8 mouse cellular contexts compared by ENCODE assay signal in the genomic region with DNA sequence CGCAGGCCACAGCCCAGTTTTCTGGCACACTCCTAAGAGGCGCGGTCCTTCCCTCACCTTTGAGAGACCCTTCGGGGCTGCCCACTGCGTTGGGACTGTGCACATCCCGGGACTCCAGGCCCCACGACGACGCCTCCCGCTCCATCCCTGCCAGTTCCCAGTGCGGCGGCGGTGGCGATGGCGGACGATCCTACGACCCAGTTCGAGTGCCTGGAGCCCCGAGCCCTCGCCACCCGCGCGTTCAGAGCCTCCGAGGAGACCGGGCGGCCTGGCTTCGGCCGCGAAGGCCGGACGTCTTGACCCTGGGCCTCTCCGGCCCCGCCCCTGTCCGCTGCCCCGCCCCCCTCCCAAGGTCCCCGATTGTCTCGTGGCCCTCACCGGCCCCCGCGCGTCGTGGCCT. TPM values are rescaled to one million over a fixed set of nuclear protein-coding genes. Genes with fewer than 3 reads are reported as not detected.
DNase-seq lines count a peak whose midpoint lies in the region; ATAC-seq and TF ChIP-seq lines count a peak whose summit lies in the region.

No protein-coding gene starts in this region.

- H3K9me3 ChIP-seq in hindbrain, embryonic 10.5 days: no peaks in the 10 kb centered on the region
- H3K9me3 ChIP-seq in limb, embryonic 14.5 days (ENCODE audit: control insufficient read depth, low read length): no peaks in the 10 kb centered on the region

- TF ChIP-seq POLR2A in limb, embryonic 14.5 days (IDR thresholded peaks at IDR 0.05; ENCODE audit: borderline replicate concordance, extremely low read depth, insufficient read depth, insufficient read length): no peak

- H3K9ac ChIP-seq in limb, embryonic 14.5 days (ENCODE audit: low read depth, low read length, severe bottlenecking): peak overlapping the region; percentile 91

- no peak; the same call in 1 of the 2 replicates for ATAC-seq in frontal cortex, adult (ENCODE audit: low TSS enrichment)
- ATAC-seq in limb, embryonic 14.5 days (ENCODE audit: low FRiP score, low read depth): peak; percentile 32
- ATAC-seq in monocyte, adult 5-6 weeks (replicated peaks; ENCODE audit: insufficient number of reproducible peaks, low FRiP score, low TSS enrichment, poor library complexity, severe bottlenecking): peak; percentile 18; the same call in 1 of the 2 replicates

- H3K36me3 ChIP-seq in hindbrain, embryonic 10.5 days: peaks cover 39% of the 10 kb centered on the region
- H3K36me3 ChIP-seq in limb, embryonic 14.5 days (ENCODE audit: control insufficient read depth, insufficient read depth, low read length): peaks cover 26% of the 10 kb centered on the region

- H3K27ac ChIP-seq in hindbrain, embryonic 10.5 days: peak overlapping the region; percentile 97
- peak overlapping the region; percentile 83 for H3K27ac ChIP-seq in limb, embryonic 14.5 days (replicated peaks; ENCODE audit: low read depth, low read length)

- under 1% methylated on average over 42 of the region's 42 CpGs for WGBS in hindbrain, embryonic 10.5 days
- WGBS in limb, embryonic 14.5 days: 6% methylated on average over 36 of the region's 42 CpGs

- peak overlapping the region; percentile 83 for H3K4me2 ChIP-seq in limb, embryonic 14.5 days (replicated peaks; ENCODE audit: low read depth, low read length, severe bottlenecking)

- H3K4me3 ChIP-seq in hindbrain, embryonic 10.5 days: peak overlapping the region; percentile 93
- H3K4me3 ChIP-seq in limb, embryonic 14.5 days (replicated peaks; ENCODE audit: low read length): peak overlapping the region; percentile 97

- H3K4me1 ChIP-seq in hindbrain, embryonic 10.5 days (replicated peaks): peaks cover 39% of the 10 kb centered on the region
- H3K4me1 ChIP-seq in limb, embryonic 14.5 days (ENCODE audit: control insufficient read depth, insufficient read depth, low read length): peaks cover 8% of the 10 kb centered on the region

- peak; percentile 29 to 37 for DNase-seq in frontal cortex, postnatal 25 days (ENCODE audit: low spot score in 2 of 2)
- DNase-seq in thymus, postnatal 4 days: peak; percentile 45
- DNase-seq in thymus, postnatal 25 days: no peak
- DNase-seq in hindbrain, embryonic 10.5 days (ENCODE audit: low spot score): no peak
- peak; percentile 9 for DNase-seq in limb, embryonic 14.5 days (ENCODE audit: low spot score)
- no peak for DNase-seq in Muller cell, postnatal 12 days (ENCODE audit: inconsistent ontology term)

- H3K27me3 ChIP-seq in hindbrain, embryonic 10.5 days (ENCODE audit: insufficient read depth, poor library complexity, severe bottlenecking): no peaks in the 10 kb centered on the region; the same call in 1 of the 2 replicates
- H3K27me3 ChIP-seq in limb, embryonic 14.5 days (ENCODE audit: control insufficient read depth, insufficient read depth, low read length): no peaks in the 10 kb centered on the region

RNA-seq across cellular contexts. Expression of a gene that starts 0.3 kb away (rescaled TPM):
- polyA plus RNA-seq in hindbrain, embryonic 10.5 days (2016; fragmentation: Nextera tagmentation; extraction: Ambion mirVana): 18.8 and 20.4 TPM in 2 replicates
- 38.4 and 51.9 TPM in 2 replicates for polyA plus RNA-seq in limb, embryonic 14.5 days (2012; rRNA removed)
- 5.5 and 5.9 TPM in 2 replicates for polyA plus RNA-seq in limb, embryonic 14.5 days (2014; fragmentation: Nextera tagmentation; extraction: Ambion mirVana)
- total RNA-seq in monocyte, adult 5-6 weeks (2017): 1.8 to 3.4 TPM (median 2.9 TPM) in 3 replicates

RNA-seq across cellular contexts. Expression of a gene that starts 30.8 kb away (rescaled TPM):
- polyA plus RNA-seq in hindbrain, embryonic 10.5 days (2016; fragmentation: Nextera tagmentation; extraction: Ambion mirVana): 7.9 and 9.5 TPM in 2 replicates
- 7.3 and 8.0 TPM in 2 replicates for polyA plus RNA-seq in limb, embryonic 14.5 days (2012; rRNA removed)
- polyA plus RNA-seq in limb, embryonic 14.5 days (2014; fragmentation: Nextera tagmentation; extraction: Ambion mirVana): 7.0 and 7.2 TPM in 2 replicates
- total RNA-seq in monocyte, adult 5-6 weeks (2017): 5.8 to 16.3 TPM (median 10.1 TPM) in 3 replicates

RNA-seq across cellular contexts. Expression of a gene that starts 41.9 kb away (rescaled TPM):
- 5.3 and 6.2 TPM in 2 replicates for polyA plus RNA-seq in hindbrain, embryonic 10.5 days (2016; fragmentation: Nextera tagmentation; extraction: Ambion mirVana)
- polyA plus RNA-seq in limb, embryonic 14.5 days (2012; rRNA removed): 3.5 and 3.9 TPM in 2 replicates
- 4.5 and 6.4 TPM in 2 replicates for polyA plus RNA-seq in limb, embryonic 14.5 days (2014; fragmentation: Nextera tagmentation; extraction: Ambion mirVana)
- 0.95 to 4.5 TPM (median 2.6 TPM) in 3 replicates for total RNA-seq in monocyte, adult 5-6 weeks (2017)

RNA-seq across cellular contexts. Expression of a gene that starts 48.3 kb away (rescaled TPM):
- 5.4 and 6.7 TPM in 2 replicates for polyA plus RNA-seq in hindbrain, embryonic 10.5 days (2016; fragmentation: Nextera tagmentation; extraction: Ambion mirVana)
- 8.8 and 11.6 TPM in 2 replicates for polyA plus RNA-seq in limb, embryonic 14.5 days (2012; rRNA removed)
- 7.3 and 10.1 TPM in 2 replicates for polyA plus RNA-seq in limb, embryonic 14.5 days (2014; fragmentation: Nextera tagmentation; extraction: Ambion mirVana)
- 2.1 to 2.3 TPM (median 2.2 TPM) in 3 replicates for total RNA-seq in monocyte, adult 5-6 weeks (2017)

RNA-seq across cellular contexts. Expression of a gene that starts 49.0 kb away (rescaled TPM):
- polyA plus RNA-seq in hindbrain, embryonic 10.5 days (2016; fragmentation: Nextera tagmentation; extraction: Ambion mirVana): 0.68 and 0.98 TPM in 2 replicates
- 1.5 and 2.0 TPM in 2 replicates for polyA plus RNA-seq in limb, embryonic 14.5 days (2012; rRNA removed)
- polyA plus RNA-seq in limb, embryonic 14.5 days (2014; fragmentation: Nextera tagmentation; extraction: Ambion mirVana): 0.88 and 1.2 TPM in 2 replicates
- total RNA-seq in monocyte, adult 5-6 weeks (2017): 218 to 515 TPM (median 322 TPM) in 3 replicates

Comparison
In these comparisons a context has a peak if more than half of its experiments do, and no peak if none do; other contexts are left out.
1. DNase-seq: peak in frontal cortex, postnatal 25 days (2 of 2), thymus, postnatal 4 days (single experiment) and limb, embryonic 14.5 days (single experiment); none in thymus, postnatal 25 days (single experiment), hindbrain, embryonic 10.5 days (single experiment) and Muller cell, postnatal 12 days (single experiment).